Mouse (Mus musculus) kidney, postnatal 0 days (tissue): ENCODE measurements around the gene Klhl31. TPM values are rescaled to one million over a fixed set of nuclear protein-coding genes. Genes with fewer than 3 reads are reported as not detected.
A peak's percentile ranks its signal among the peaks of the same experiment; 100 is the strongest.

Experiments
- ATAC-seq: fragments of 200-750 bp; cut with Nextera tagmentation; replicated peaks from 2 replicates; pipeline ENCODE4 v1.8.0; 2017; ENCODE audit warnings: low read depth, moderate number of reproducible peaks, moderate TSS enrichment, moderate library complexity; ENCODE audit not compliant: low FRiP score
- DNase-seq: peaks from one replicate; pipeline ENCODE4 v3.0.0-alpha.2; 2016; ENCODE audit warnings: low spot score
- H3K27ac ChIP-seq: fragments of 300-500 bp; sonication (generic); 2 replicates; pipeline ENCODE4 v1.5.1; 2014; ENCODE audit warnings: mild to moderate bottlenecking
- H3K27me3 ChIP-seq: fragments of 300-500 bp; sonication (generic); 2 replicates; pipeline ENCODE4 v1.6.1; 2014; ENCODE audit warnings: low read length, mixed read lengths; ENCODE audit not compliant: insufficient read depth
- H3K36me3 ChIP-seq: fragments of 300-500 bp; sonication (generic); 2 replicates; pipeline ENCODE4 v1.6.1; 2014; ENCODE audit warnings: low read length, mixed read lengths; ENCODE audit not compliant: insufficient read depth
- H3K4me1 ChIP-seq: fragments of 300-500 bp; sonication (generic); replicated peaks from 2 replicates; pipeline ENCODE4 v1.6.1; 2014; ENCODE audit warnings: antibody characterized with exemption, low read length, mixed read lengths; ENCODE audit not compliant: insufficient read depth
- H3K4me2 ChIP-seq: fragments of 300-500 bp; sonication (generic); 2 replicates; pipeline ENCODE4 v1.6.1; 2014; ENCODE audit warnings: mild to moderate bottlenecking, low read length, moderate library complexity, mixed read lengths
- H3K4me3 ChIP-seq: fragments of 300-500 bp; sonication (generic); replicated peaks from 2 replicates; pipeline ENCODE4 v1.5.1; 2014; ENCODE audit warnings: low read depth, low read length
- H3K9ac ChIP-seq: fragments of 300-500 bp; sonication (generic); 2 replicates; pipeline ENCODE4 v1.6.1; 2014; ENCODE audit warnings: low read depth, low read length
- H3K9me3 ChIP-seq: fragments of 300-500 bp; sonication (generic); replicated peaks from 2 replicates; pipeline ENCODE4 v1.6.1; 2016; ENCODE audit warnings: low read length, inconsistent platforms, mixed read lengths
- CTCF ChIP-seq: IDR thresholded peaks from 2 replicates; pipeline ENCODE4 v1.5.1; 2016; ENCODE audit warnings: antibody characterized with exemption, low read depth, mild to moderate bottlenecking, moderate library complexity
- WGBS: fragments of 180-500 bp; shearing (Covaris S2); extraction: QIAGEN DNeasy Blood & Tissue Kit; methylation state at CpG from one replicate; pipeline ENCODE4 v1.1.7; 2014; 5-methylcytosine and 5-hydroxymethylcytosine counted together
- polyA plus RNA-seq: library from polyadenylated mRNA; unstranded; fragments of >200 nt; fragmentation: Nextera tagmentation; extraction: Ambion mirVana; gene quantifications from 2 replicates; pipeline ENCODE4 v1.2.1, GENCODE M21; 2015

Klhl31 gene
- polyA plus RNA-seq, 1 experiment from 2014 or later: 0.49 TPM

- no peaks in the 10 kb centered on the region for H3K36me3 ChIP-seq
- no peak overlapping the region for H3K27ac ChIP-seq
- no peak overlapping the region for H3K4me2 ChIP-seq
- H3K9ac ChIP-seq: no peak overlapping the region
- H3K4me1 ChIP-seq: no peaks in the 10 kb centered on the region
- H3K27me3 ChIP-seq: no peaks in the 10 kb centered on the region
- WGBS: 89% methylated on average over 3 of the region's 3 CpGs
- no peak for TF ChIP-seq CTCF
- no peak for ATAC-seq
- no peaks in the 10 kb centered on the region for H3K9me3 ChIP-seq
- DNase-seq: no peak
- H3K4me3 ChIP-seq: no peak overlapping the region
These were observed 3.9 kb upstream of the Klhl31 start for GRCm38 (mm10) chr9:77632432-77632831.

- peak overlapping the region; percentile 23; the same call in 1 of the 2 replicates for H3K4me2 ChIP-seq
- H3K27ac ChIP-seq: no peak overlapping the region
- no peaks in the 10 kb centered on the region for H3K4me1 ChIP-seq
- TF ChIP-seq CTCF: no peak
- 80% methylated on average over 5 of the region's 5 CpGs for WGBS
- ATAC-seq (no peak), DNase-seq (no peak)
- H3K9ac ChIP-seq: no peak overlapping the region
- H3K4me3 ChIP-seq: no peak overlapping the region
- H3K9me3 ChIP-seq: no peaks in the 10 kb centered on the region
- H3K27me3 ChIP-seq: no peaks in the 10 kb centered on the region
- no peaks in the 10 kb centered on the region for H3K36me3 ChIP-seq
These were observed 297 bp upstream of the Klhl31 start for GRCm38 (mm10) chr9:77636003-77636402.

- no peak for ATAC-seq
- WGBS: 78% methylated on average over 10 of the region's 10 CpGs
- Histone ChIP-seq H3K9me3 (no peaks in the 10 kb centered on the region), H3K9ac (no peak overlapping the region), H3K27ac (no peak overlapping the region), H3K36me3 (no peaks in the 10 kb centered on the region), H3K4me3 (no peak overlapping the region), H3K4me2 (no peak overlapping the region), H3K4me1 (no peaks in the 10 kb centered on the region), H3K27me3 (no peaks in the 10 kb centered on the region)
- no peak for TF ChIP-seq CTCF
- DNase-seq: no peak
These were observed 1.1 kb downstream of the Klhl31 start for GRCm38 (mm10) chr9:77637357-77637756.

GRCm38 (mm10) chr9:77645176-77645575, 8.9 kb downstream of the Klhl31 start:
- Histone ChIP-seq H3K9me3 (no peaks in the 10 kb centered on the region), H3K4me3 (no peak overlapping the region), H3K4me2 (no peak overlapping the region), H3K36me3 (no peaks in the 10 kb centered on the region), H3K27ac (no peak overlapping the region), H3K4me1 (no peaks in the 10 kb centered on the region), H3K27me3 (no peaks in the 10 kb centered on the region), H3K9ac (no peak overlapping the region)
- no peak for DNase-seq
- no peak for ATAC-seq
- WGBS: 74% methylated on average over 2 of the region's 2 CpGs
- no peak for TF ChIP-seq CTCF

- ATAC-seq (no peak), DNase-seq (no peak)
- H3K4me3 ChIP-seq: no peak overlapping the region
- 68% methylated on average over 7 of the region's 7 CpGs for WGBS
- TF ChIP-seq CTCF: no peak
- H3K9me3 ChIP-seq: no peaks in the 10 kb centered on the region
- H3K4me2 ChIP-seq: no peak overlapping the region
- H3K27me3 ChIP-seq: 0 out of 2 replicates have a peak, but pooled peaks cover 4% of the 10 kb centered on the region
- no peak overlapping the region for H3K9ac ChIP-seq
- no peaks in the 10 kb centered on the region for H3K36me3 ChIP-seq
- H3K4me1 ChIP-seq: 0 out of 2 replicates have a peak, but pooled peaks cover 3% of the 10 kb centered on the region
- no peak overlapping the region for H3K27ac ChIP-seq
These were observed 15.5 kb downstream of the Klhl31 start for GRCm38 (mm10) chr9:77651847-77652246.

GRCm38 (mm10) chr9:77653907-77654306, 17.6 kb downstream of the Klhl31 start:
- WGBS: 80% methylated on average over 3 of the region's 3 CpGs
- no peaks in the 10 kb centered on the region for H3K36me3 ChIP-seq
- TF ChIP-seq CTCF: no peak
- H3K4me2 ChIP-seq: no peak overlapping the region
- no peak overlapping the region for H3K4me3 ChIP-seq
- H3K27ac ChIP-seq: no peak overlapping the region
- ATAC-seq (no peak), DNase-seq (no peak)
- no peak overlapping the region for H3K9ac ChIP-seq
- H3K4me1 ChIP-seq: 0 out of 2 replicates have a peak, but pooled peaks cover 3% of the 10 kb centered on the region
- 0 out of 2 replicates have a peak, but pooled peaks cover 4% of the 10 kb centered on the region for H3K27me3 ChIP-seq
- no peaks in the 10 kb centered on the region for H3K9me3 ChIP-seq
